In genomic region chr1:177458456-177459389, GRCm38 (mm10) we compare ENCODE assay signal across 10 mouse cellular contexts. TPM values are rescaled to one million over a fixed set of nuclear protein-coding genes. Genes with fewer than 3 reads are reported as not detected.
DNase-seq lines count a peak whose midpoint lies in the region; ATAC-seq and TF ChIP-seq lines count a peak whose summit lies in the region.
"Had no signal": no experiment of that assay in that cellular context is flagged by ENCODE, and none has a peak within 500 bp of the region (broad histone marks: within the 10 kb centered on the region; RNA-seq: fewer than 3 reads in every experiment).

No protein-coding gene starts in this region.

- H3K27me3 ChIP-seq in midbrain, embryonic 13.5 days, result no peaks in the 10 kb centered on the region
- H3K27me3 ChIP-seq in midbrain, embryonic 11.5 days (ENCODE audit: control insufficient read depth, insufficient read depth, low read length), result no peaks in the 10 kb centered on the region
- H3K27me3 ChIP-seq in forebrain, embryonic 12.5 days, result 0 out of 2 replicates have a peak, but pooled peaks cover 10% of the 10 kb centered on the region
- H3K27me3 ChIP-seq in stomach, postnatal 0 days (ENCODE audit: control insufficient read depth, insufficient read depth, low read length), result no peaks in the 10 kb centered on the region

- TF ChIP-seq CTCF in stomach, postnatal 0 days (IDR thresholded peaks at IDR 0.05; ENCODE audit: low read depth), result no peak

- H3K4me2 ChIP-seq in midbrain, embryonic 13.5 days (replicated peaks), result no peak overlapping the region; the same call in 1 of the 2 replicates
- no peak overlapping the region for H3K4me2 ChIP-seq in midbrain, embryonic 11.5 days
- peak overlapping the region; percentile 38 for H3K4me2 ChIP-seq in forebrain, embryonic 12.5 days
- no peak overlapping the region for H3K4me2 ChIP-seq in stomach, postnatal 0 days (replicated peaks; ENCODE audit: low read depth)
- H3K4me2 ChIP-seq: embryonic facial prominence, embryonic 13.5 days had no signal

- no peak for DNase-seq in midbrain, embryonic 11.5 days (ENCODE audit: low spot score, missing footprints)
- DNase-seq in kidney, adult 9 months, result peak; percentile 91
- peak; percentile 24 for DNase-seq in stomach, postnatal 0 days (ENCODE audit: low spot score)
- DNase-seq in ovary, adult 18-20 months (ENCODE audit: low spot score), result no peak
- no peak for DNase-seq in thymus, postnatal 4 days
- DNase-seq: layer of hippocampus, postnatal 36 days had no signal

- no peak overlapping the region for H3K4me3 ChIP-seq in midbrain, embryonic 13.5 days (replicated peaks)
- H3K4me3 ChIP-seq in midbrain, embryonic 11.5 days (ENCODE audit: low read depth, low read length), result no peak overlapping the region
- no peak overlapping the region for H3K4me3 ChIP-seq in forebrain, embryonic 12.5 days (replicated peaks)
- no peak overlapping the region for H3K4me3 ChIP-seq in stomach, postnatal 0 days (ENCODE audit: low read depth, low read length)
- H3K4me3 ChIP-seq: embryonic facial prominence, embryonic 13.5 days had no signal

- TF ChIP-seq EP300 in stomach, postnatal 0 days (optimal IDR thresholded peaks at IDR 0.05), result no peak

- H3K27ac ChIP-seq in midbrain, embryonic 13.5 days, result peak overlapping the region; percentile 56
- no peak overlapping the region for H3K27ac ChIP-seq in midbrain, embryonic 11.5 days (ENCODE audit: low read depth, low read length)
- H3K27ac ChIP-seq in forebrain, embryonic 12.5 days, result peak overlapping the region; percentile 62
- H3K27ac ChIP-seq in stomach, postnatal 0 days (replicated peaks), result no peak overlapping the region
- H3K27ac ChIP-seq: embryonic facial prominence, embryonic 13.5 days had no signal

- 0 out of 2 replicates have a peak, but pooled peaks have one; percentile 9 for ATAC-seq in midbrain, embryonic 13.5 days
- ATAC-seq in midbrain, embryonic 11.5 days (ENCODE audit: low FRiP score), result no peak
- peak; percentile 71 for ATAC-seq in forebrain, embryonic 12.5 days (ENCODE audit: low FRiP score)
- peak; percentile 75 for ATAC-seq in stomach, postnatal 0 days (ENCODE audit: low FRiP score, low TSS enrichment)
- no peak for ATAC-seq in megakaryocyte progenitor cell, adult 5-6 weeks (replicated peaks; ENCODE audit: poor library complexity)

- no peak overlapping the region for H3K9ac ChIP-seq in midbrain, embryonic 13.5 days (replicated peaks)
- no peak overlapping the region for H3K9ac ChIP-seq in midbrain, embryonic 11.5 days (ENCODE audit: low read length)
- no peak overlapping the region for H3K9ac ChIP-seq in forebrain, embryonic 12.5 days
- no peak overlapping the region for H3K9ac ChIP-seq in stomach, postnatal 0 days (ENCODE audit: low read length)
- H3K9ac ChIP-seq: embryonic facial prominence, embryonic 13.5 days had no signal

- peaks cover 14% of the 10 kb centered on the region for H3K4me1 ChIP-seq in midbrain, embryonic 13.5 days (replicated peaks)
- peaks cover 10% of the 10 kb centered on the region for H3K4me1 ChIP-seq in midbrain, embryonic 11.5 days (ENCODE audit: control insufficient read depth, insufficient read depth, low read length)
- H3K4me1 ChIP-seq in forebrain, embryonic 12.5 days, result peaks cover 31% of the 10 kb centered on the region
- H3K4me1 ChIP-seq in stomach, postnatal 0 days (replicated peaks; ENCODE audit: control insufficient read depth, insufficient read depth), result no peaks in the 10 kb centered on the region

- 58% methylated on average over 18 of the region's 18 CpGs for WGBS in midbrain, embryonic 13.5 days
- 68% methylated on average over 18 of the region's 18 CpGs for WGBS in midbrain, embryonic 11.5 days
- WGBS in forebrain, embryonic 12.5 days, result 23% methylated on average over 18 of the region's 18 CpGs
- WGBS in stomach, postnatal 0 days, result 68% methylated on average over 18 of the region's 18 CpGs

- H3K9me3 ChIP-seq in midbrain, embryonic 13.5 days, result no peaks in the 10 kb centered on the region; the same call in 1 of the 2 replicates
- no peaks in the 10 kb centered on the region for H3K9me3 ChIP-seq in midbrain, embryonic 11.5 days (ENCODE audit: control insufficient read depth, low read length)
- H3K9me3 ChIP-seq in forebrain, embryonic 12.5 days, result no peaks in the 10 kb centered on the region
- no peaks in the 10 kb centered on the region for H3K9me3 ChIP-seq in stomach, postnatal 0 days (ENCODE audit: control insufficient read depth, low read length)
- H3K9me3 ChIP-seq: embryonic facial prominence, embryonic 13.5 days had no signal

- H3K36me3 ChIP-seq in midbrain, embryonic 13.5 days, result no peaks in the 10 kb centered on the region
- no peaks in the 10 kb centered on the region for H3K36me3 ChIP-seq in midbrain, embryonic 11.5 days (ENCODE audit: control insufficient read depth, insufficient read depth, low read length)
- no peaks in the 10 kb centered on the region for H3K36me3 ChIP-seq in forebrain, embryonic 12.5 days (replicated peaks)
- no peaks in the 10 kb centered on the region for H3K36me3 ChIP-seq in stomach, postnatal 0 days (ENCODE audit: control insufficient read depth, insufficient read depth, low read length)
- H3K36me3 ChIP-seq: embryonic facial prominence, embryonic 13.5 days had no signal

RNA-seq across cellular contexts. Expression of gene Zbtb18, which starts 16.6 kb away (rescaled TPM):
- polyA plus RNA-seq in midbrain, embryonic 13.5 days (2015; fragmentation: Nextera tagmentation; extraction: Ambion mirVana), result 14.0 and 20.6 TPM in 2 replicates
- 10.2 and 10.7 TPM in 2 replicates for polyA plus RNA-seq in midbrain, embryonic 11.5 days (2014; fragmentation: Nextera tagmentation; extraction: Ambion mirVana)
- polyA plus RNA-seq in forebrain, embryonic 12.5 days (2016; fragmentation: Nextera tagmentation; extraction: Ambion mirVana), result 21.3 and 21.6 TPM in 2 replicates
- polyA plus RNA-seq in stomach, postnatal 0 days (2015; fragmentation: Nextera tagmentation; extraction: Ambion mirVana), result 1.4 and 1.6 TPM in 2 replicates
- total RNA-seq in megakaryocyte progenitor cell, adult 5-6 weeks (2015), result 52.6 and 55.8 TPM in 2 replicates
- total RNA-seq in megakaryocyte progenitor cell, adult 5-6 weeks (2017), result 56.3 and 59.1 TPM in 2 replicates

Comparison
In these comparisons a context has a peak if more than half of its experiments do, and no peak if none do; other contexts are left out.
1. ATAC-seq: peak in midbrain, embryonic 13.5 days (single experiment), forebrain, embryonic 12.5 days (single experiment) and stomach, postnatal 0 days (single experiment); none in midbrain, embryonic 11.5 days (single experiment) and megakaryocyte progenitor cell, adult 5-6 weeks (single experiment).
2. H3K27ac ChIP-seq: peak in midbrain, embryonic 13.5 days (single experiment) and forebrain, embryonic 12.5 days (single experiment); none in midbrain, embryonic 11.5 days (single experiment) and stomach, postnatal 0 days (single experiment).
3. DNase-seq: peak in kidney, adult 9 months (single experiment) and stomach, postnatal 0 days (single experiment); none in midbrain, embryonic 11.5 days (single experiment), ovary, adult 18-20 months (single experiment) and thymus, postnatal 4 days (single experiment).